ENCODE assay signal across 8 mouse cellular contexts in the genomic region with DNA sequence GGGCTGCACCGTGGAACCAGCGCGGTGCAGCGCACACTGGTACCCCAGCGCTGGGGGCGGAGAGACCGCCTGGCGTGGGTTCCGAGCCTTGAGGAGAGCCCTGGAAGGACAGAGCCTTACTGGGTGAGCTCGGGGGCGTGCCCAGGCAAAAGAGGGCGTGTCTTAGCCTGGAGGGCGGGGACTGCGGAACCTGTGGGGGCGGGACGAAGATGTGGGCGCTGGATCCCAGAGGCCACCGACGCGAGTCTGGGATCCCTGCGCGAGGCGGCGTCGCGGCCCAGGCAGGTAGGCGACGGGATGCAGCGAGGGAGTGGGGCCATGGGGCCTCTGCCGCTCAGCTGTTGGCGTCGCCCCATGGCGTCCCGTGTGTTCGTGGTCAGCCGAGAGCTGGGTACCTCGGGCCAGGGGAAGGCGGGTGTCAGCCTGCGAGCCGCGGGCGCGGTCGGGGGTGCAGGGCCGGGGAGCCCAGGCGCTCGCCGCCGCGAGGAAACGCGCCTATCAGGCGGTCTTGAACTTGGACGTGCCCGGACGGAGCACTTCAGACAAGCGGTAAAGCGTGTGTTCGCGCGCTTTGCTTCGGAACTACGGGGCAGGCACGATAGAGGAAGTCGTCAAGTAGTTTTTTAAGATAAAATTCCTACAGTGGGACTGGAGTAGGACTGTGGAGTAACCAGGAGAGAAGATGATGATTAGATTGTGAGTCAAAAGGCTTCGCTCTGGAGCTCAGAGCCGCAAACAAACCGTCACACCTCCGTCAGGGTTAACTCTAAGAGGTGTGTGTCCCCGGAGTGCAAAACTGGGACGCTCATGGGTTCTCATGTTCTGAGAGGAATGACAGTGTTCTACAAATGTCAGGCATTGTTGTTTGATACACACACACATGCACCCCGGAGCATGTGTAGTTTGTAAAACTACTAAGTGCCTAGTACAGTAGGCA. TPM values are rescaled to one million over a fixed set of nuclear protein-coding genes. Genes with fewer than 3 reads are reported as not detected.
DNase-seq lines count a peak whose midpoint lies in the region; ATAC-seq and TF ChIP-seq lines count a peak whose summit lies in the region.

A gene (plus strand): TSS at position 151 of the 937 bp plus-strand sequence.

- H3K27me3 ChIP-seq in neural tube, embryonic 15.5 days (replicated peaks): peaks cover 18% of the 10 kb centered on the region

- no peaks in the 10 kb centered on the region for H3K36me3 ChIP-seq in neural tube, embryonic 15.5 days

- peaks cover 5% of the 10 kb centered on the region for H3K4me1 ChIP-seq in lung, adult 2 months (ENCODE audit: control insufficient read depth, insufficient read depth, low read length)
- peaks cover 15% of the 10 kb centered on the region for H3K4me1 ChIP-seq in neural tube, embryonic 15.5 days

- peak within 1 kb of the TSS; percentile 96 for H3K4me2 ChIP-seq in neural tube, embryonic 15.5 days

- peak; percentile 89 for DNase-seq in MEL-GATA-1-ER (ENCODE audit: extremely low read depth, low read depth)
- DNase-seq in cerebellum, adult 8-10 months: peak; percentile 19
- peak; percentile 89 for DNase-seq in forelimb bud, embryonic 11.5 days (ENCODE audit: low read depth, low spot score)
- peak; percentile 98 for DNase-seq in heart, postnatal 4 days
- peak; percentile 35 to 55 for DNase-seq in layer of hippocampus, adult 2 months (ENCODE audit: low spot score in 2 of 2)
- peak; percentile 99 for DNase-seq in lung, adult 2 months
- peak; percentile 96 for DNase-seq in testis, postnatal 14 days (ENCODE audit: low spot score)

- TF ChIP-seq POLR2A in lung, adult 2 months (IDR thresholded peaks at IDR 0.05; ENCODE audit: borderline replicate concordance, extremely low read depth, low read depth, low read length): peak; percentile 64; the same call in 1 of the 2 replicates

- no peak; the same call in 1 of the 2 replicates for TF ChIP-seq CTCF in layer of hippocampus, adult 2 months (conservative IDR thresholded peaks at IDR 0.05)
- TF ChIP-seq CTCF in lung, adult 2 months (IDR thresholded peaks at IDR 0.05; ENCODE audit: insufficient read depth, low read length): no peak

- 0 out of 2 replicates have a peak within 1 kb of the TSS, but pooled peaks have one; percentile 5 for H3K27ac ChIP-seq in layer of hippocampus, adult 2 months
- H3K27ac ChIP-seq in neural tube, embryonic 15.5 days (replicated peaks): no peak within 1 kb of the TSS

- H3K9ac ChIP-seq in neural tube, embryonic 15.5 days (replicated peaks): peak within 1 kb of the TSS; percentile 56

- 1% methylated on average over 72 of the region's 72 CpGs for WGBS in lung, adult 2 months
- 3% methylated on average over 72 of the region's 72 CpGs for WGBS in neural tube, embryonic 15.5 days

- peak; percentile 97 for ATAC-seq in neural tube, embryonic 15.5 days (ENCODE audit: low FRiP score)

- H3K4me3 ChIP-seq in layer of hippocampus, adult 2 months: peak within 1 kb of the TSS; percentile 61
- H3K4me3 ChIP-seq in lung, adult 2 months (replicated peaks; ENCODE audit: extremely low read depth, low read depth, low read length): peak within 1 kb of the TSS; percentile 85
- peak within 1 kb of the TSS; percentile 64 for H3K4me3 ChIP-seq in neural tube, embryonic 15.5 days (replicated peaks)

- H3K9me3 ChIP-seq in neural tube, embryonic 15.5 days (replicated peaks): no peaks in the 10 kb centered on the region

RNA-seq across cellular contexts. Expression of the gene that starts here (rescaled TPM):
- total RNA-seq in heart, postnatal 4 days (2021): 1 to 10 TPM; 3.6 to 4.3 TPM
- total RNA-seq in layer of hippocampus, adult 2 months (2021): under 1 TPM; 0.28 to 0.54 TPM
- polyA plus RNA-seq in lung, adult 2 months (2012; rRNA removed): 1.2 and 3.7 TPM in 2 replicates
- polyA plus RNA-seq in neural tube, embryonic 15.5 days (2015; fragmentation: Nextera tagmentation; extraction: Ambion mirVana): 1.3 and 3.6 TPM in 2 replicates

Comparison
In these comparisons a context has a peak if more than half of its experiments do, and no peak if none do; other contexts are left out.
1. Peak in DNase-seq, H3K4me3 ChIP-seq and H3K27ac ChIP-seq in layer of hippocampus, adult 2 months; RNA of the gene not detected or under 1 TPM.
2. DNase-seq: peak in every context shown above with its lines; median percentile 99 in lung, adult 2 months; 98 in heart, postnatal 4 days; 96 in testis, postnatal 14 days; 89 in MEL-GATA-1-ER; 89 in forelimb bud, embryonic 11.5 days; 45 in layer of hippocampus, adult 2 months; 19 in cerebellum, adult 8-10 months.